Mouse (Mus musculus): ENCODE data around the gene Pidd1. TPM values are rescaled to one million over a fixed set of nuclear protein-coding genes. Genes with fewer than 3 reads are reported as not detected.
A peak's percentile ranks its signal among the peaks of the same experiment; 100 is the strongest.

Gene Pidd1
- polyA plus RNA-seq, 1 experiment from 2014 or later: 14.1 TPM

DNA sequence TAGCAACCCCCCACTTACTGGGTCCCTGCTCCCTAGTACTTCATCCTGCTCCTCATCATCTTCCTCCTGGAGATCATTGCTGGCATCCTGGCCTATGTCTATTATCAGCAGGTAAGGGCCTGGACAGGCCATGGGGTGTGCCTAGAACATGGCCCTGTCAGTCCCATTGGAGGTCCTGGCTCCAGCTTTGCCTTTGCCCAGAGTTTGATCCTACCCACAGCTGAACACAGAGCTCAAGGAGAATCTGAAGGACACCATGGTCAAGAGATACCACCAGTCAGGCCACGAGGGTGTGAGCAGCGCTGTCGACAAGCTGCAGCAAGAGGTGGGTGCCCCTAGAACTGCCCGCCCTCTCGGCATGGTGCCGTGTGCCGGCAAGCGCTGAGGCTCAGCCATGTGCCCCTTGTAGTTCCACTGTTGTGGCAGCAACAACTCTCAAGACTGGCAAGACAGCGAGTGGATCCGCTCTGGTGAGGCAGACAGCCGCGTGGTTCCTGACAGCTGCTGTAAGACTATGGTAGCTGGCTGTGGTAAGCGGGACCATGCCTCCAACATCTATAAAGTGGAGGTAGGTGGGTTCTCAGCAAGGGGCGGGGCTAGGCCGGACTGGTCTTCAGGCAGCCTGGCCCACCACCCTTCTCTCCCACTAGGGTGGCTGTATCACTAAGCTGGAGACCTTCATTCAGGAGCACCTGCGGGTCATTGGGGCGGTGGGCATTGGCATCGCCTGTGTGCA is 26.2 kb upstream of the Pidd1 start:
- 91% methylated on average over 18 of the region's 18 CpGs for WGBS
- ATAC-seq (ENCODE audit: low FRiP score, low TSS enrichment): no peak
- Histone ChIP-seq H3K9me3 (ENCODE audit: control insufficient read depth, low read length) (no peaks in the 10 kb centered on the region), H3K4me2 (replicated peaks; ENCODE audit: low read depth, low read length) (peak overlapping the region; percentile 52), H3K27ac (ENCODE audit: low read depth, low read length) (peak overlapping the region; percentile 87; the same call in 1 of the 2 replicates), H3K4me1 (ENCODE audit: control insufficient read depth, insufficient read depth, low read length) (peaks cover 43% of the 10 kb centered on the region), H3K36me3 (ENCODE audit: control insufficient read depth, insufficient read depth, low read length) (peaks cover 36% of the 10 kb centered on the region), H3K27me3 (ENCODE audit: control insufficient read depth, insufficient read depth, low read length) (peaks cover 8% of the 10 kb centered on the region; the same call in 1 of the 2 replicates), H3K4me3 (ENCODE audit: low read length) (peak overlapping the region; percentile 57; the same call in 1 of the 2 replicates), H3K9ac (ENCODE audit: low read depth, low read length) (no peak overlapping the region; the same call in 1 of the 2 replicates)

DNA sequence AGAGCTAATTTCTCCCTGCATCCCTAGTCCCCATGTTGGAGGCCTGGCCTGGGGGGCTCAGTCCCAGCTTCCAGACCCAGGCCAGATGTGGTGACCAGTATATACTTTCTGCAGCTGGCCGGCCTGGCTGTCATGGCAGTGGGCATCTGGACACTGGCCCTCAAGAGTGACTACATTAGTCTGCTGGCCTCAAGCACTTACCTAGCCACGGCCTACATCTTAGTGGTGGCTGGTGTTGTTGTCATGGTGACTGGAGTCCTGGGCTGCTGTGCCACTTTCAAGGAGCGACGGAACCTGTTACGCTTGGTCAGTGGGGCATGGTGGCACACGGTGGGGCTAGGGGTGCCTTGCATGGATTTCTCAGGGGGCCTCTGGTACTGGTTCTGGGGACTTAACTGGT is 25.5 kb upstream of the Pidd1 start:
- peaks cover 36% of the 10 kb centered on the region for H3K36me3 ChIP-seq (ENCODE audit: control insufficient read depth, insufficient read depth, low read length)
- no peaks in the 10 kb centered on the region for H3K9me3 ChIP-seq (ENCODE audit: control insufficient read depth, low read length)
- WGBS: 54% methylated on average over 6 of the region's 6 CpGs
- H3K4me3 ChIP-seq (ENCODE audit: low read length): peak overlapping the region; percentile 57; the same call in 1 of the 2 replicates
- peak overlapping the region; percentile 52 for H3K4me2 ChIP-seq (replicated peaks; ENCODE audit: low read depth, low read length)
- H3K27ac ChIP-seq (ENCODE audit: low read depth, low read length): peak overlapping the region; percentile 87
- ATAC-seq (ENCODE audit: low FRiP score, low TSS enrichment): no peak
- H3K27me3 ChIP-seq (ENCODE audit: control insufficient read depth, insufficient read depth, low read length): peaks cover 14% of the 10 kb centered on the region
- H3K4me1 ChIP-seq (ENCODE audit: control insufficient read depth, insufficient read depth, low read length): peaks cover 49% of the 10 kb centered on the region
- H3K9ac ChIP-seq (ENCODE audit: low read depth, low read length): peak overlapping the region; percentile 71; the same call in 1 of the 2 replicates

DNA sequence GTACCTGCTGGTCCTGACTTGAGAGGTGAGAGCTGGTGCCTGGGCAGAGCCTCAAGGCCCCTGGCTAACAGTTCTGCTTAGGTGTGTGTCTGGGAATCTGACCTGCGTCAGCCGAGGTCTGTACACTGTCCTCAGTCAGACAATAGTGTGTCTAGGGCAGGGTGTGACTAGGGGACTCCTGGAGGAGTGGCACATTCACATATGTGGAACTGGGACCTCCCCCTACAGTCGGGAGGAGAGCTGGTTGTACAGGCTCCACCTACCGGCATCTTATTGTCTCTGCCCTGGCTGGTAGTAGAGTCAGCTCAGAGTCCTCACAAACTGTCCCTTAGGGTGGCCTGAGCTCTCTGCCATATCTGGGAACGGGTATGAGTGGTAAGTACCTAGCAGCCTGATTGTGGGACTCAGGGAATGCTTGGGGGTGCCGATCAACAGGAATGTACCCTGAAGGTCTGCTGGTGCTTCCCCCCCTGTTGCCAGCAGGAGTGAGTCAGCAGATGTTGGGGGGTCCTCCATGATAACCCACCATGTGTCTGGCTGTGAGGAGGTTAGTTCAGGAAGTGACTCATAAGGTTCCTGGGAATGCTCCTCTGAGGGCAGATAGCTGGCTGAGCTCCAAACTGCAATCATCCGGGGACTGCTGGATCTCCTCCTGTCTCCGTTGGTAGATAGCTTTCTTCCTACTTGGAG is 24.8 kb upstream of the Pidd1 start:
- H3K36me3 ChIP-seq (ENCODE audit: control insufficient read depth, insufficient read depth, low read length): peaks cover 36% of the 10 kb centered on the region
- peak overlapping the region; percentile 71 for H3K9ac ChIP-seq (ENCODE audit: low read depth, low read length)
- H3K4me3 ChIP-seq (ENCODE audit: low read length): peak overlapping the region; percentile 57
- peak; percentile 75 for ATAC-seq (ENCODE audit: low FRiP score, low TSS enrichment)
- WGBS: 13% methylated on average over 8 of the region's 8 CpGs
- H3K4me2 ChIP-seq (replicated peaks; ENCODE audit: low read depth, low read length): peak overlapping the region; percentile 52
- H3K27me3 ChIP-seq (ENCODE audit: control insufficient read depth, insufficient read depth, low read length): peaks cover 20% of the 10 kb centered on the region
- peak overlapping the region; percentile 87 for H3K27ac ChIP-seq (ENCODE audit: low read depth, low read length)
- peaks cover 44% of the 10 kb centered on the region for H3K4me1 ChIP-seq (ENCODE audit: control insufficient read depth, insufficient read depth, low read length)
- H3K9me3 ChIP-seq (ENCODE audit: control insufficient read depth, low read length): no peaks in the 10 kb centered on the region

DNA sequence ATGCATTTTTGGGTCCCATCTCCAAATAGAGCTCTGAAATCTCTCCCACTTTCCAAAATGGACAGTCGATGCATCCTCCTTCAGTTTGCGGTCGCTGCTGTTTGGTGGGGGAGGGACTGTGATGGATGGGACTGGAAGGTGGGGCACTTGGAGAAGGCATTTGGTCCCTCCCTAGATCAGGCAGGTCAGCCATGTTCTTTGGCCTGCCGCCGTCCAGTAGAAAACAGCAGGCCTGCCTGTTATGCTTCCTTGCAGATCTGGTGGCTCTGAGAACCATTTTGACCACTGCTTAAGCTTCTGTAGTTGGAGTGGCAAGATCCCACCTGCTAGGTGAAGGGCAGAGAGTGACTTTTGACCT is 24.3 kb upstream of the Pidd1 start:
- Histone ChIP-seq H3K4me2 (replicated peaks; ENCODE audit: low read depth, low read length) (peak overlapping the region; percentile 52), H3K9ac (ENCODE audit: low read depth, low read length) (peak overlapping the region; percentile 71)
- peak; percentile 13; the same call in 1 of the 2 replicates for ATAC-seq (ENCODE audit: low FRiP score, low TSS enrichment)

DNA sequence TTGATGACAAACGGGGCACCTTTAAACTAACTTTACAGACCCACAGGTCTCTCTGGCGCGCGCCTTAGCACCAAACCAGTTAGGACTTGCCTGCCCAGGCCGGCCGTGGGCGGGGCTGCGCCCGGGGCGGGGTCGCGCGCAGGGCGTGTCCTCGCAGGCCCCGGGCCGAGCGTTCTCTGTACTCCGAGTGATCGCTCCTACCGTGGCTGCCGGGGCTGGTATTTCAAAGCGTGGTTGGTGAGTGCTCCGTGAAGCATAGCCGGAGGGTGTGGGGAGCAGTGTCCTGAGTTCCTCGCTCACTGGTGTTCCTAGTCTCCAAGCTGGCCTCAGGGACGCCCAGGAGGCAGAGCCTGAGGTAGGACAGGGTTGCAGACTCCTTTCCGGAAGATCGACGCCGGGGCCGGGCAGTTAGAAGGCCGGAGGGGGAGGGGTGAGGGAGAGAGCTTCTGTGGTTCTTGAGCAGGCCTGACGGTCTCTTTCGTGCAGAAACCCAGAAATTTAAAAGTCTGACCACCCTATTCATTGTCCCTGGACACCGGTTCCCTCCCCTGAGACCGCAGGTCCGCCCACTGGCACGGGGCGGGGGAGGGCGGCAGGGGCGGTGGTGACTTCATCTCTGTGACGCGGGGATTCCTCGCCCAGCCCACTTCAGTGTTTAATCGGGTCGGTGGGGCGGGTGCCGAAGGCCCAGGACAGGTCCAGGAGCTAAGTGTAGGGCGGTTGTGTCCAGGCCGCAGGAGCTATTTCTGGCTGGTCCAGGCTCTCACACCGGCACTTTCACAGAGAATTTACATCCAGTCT is 23.6 kb upstream of the Pidd1 start, which contains the start of gene Cd151:
Gene Cd151 (plus strand): TSS at position 163 of the 801 bp plus-strand sequence.
- under 1% methylated on average over 52 of the region's 52 CpGs for WGBS
- Histone ChIP-seq H3K4me1 (ENCODE audit: control insufficient read depth, insufficient read depth, low read length) (peaks cover 39% of the 10 kb centered on the region), H3K4me3 (ENCODE audit: low read length) (peak within 1 kb of the TSS; percentile 57), H3K9me3 (ENCODE audit: control insufficient read depth, low read length) (no peaks in the 10 kb centered on the region), H3K27ac (ENCODE audit: low read depth, low read length) (peak within 1 kb of the TSS; percentile 87), H3K9ac (ENCODE audit: low read depth, low read length) (peak within 1 kb of the TSS; percentile 71), H3K4me2 (replicated peaks; ENCODE audit: low read depth, low read length) (peak within 1 kb of the TSS; percentile 52), H3K36me3 (ENCODE audit: control insufficient read depth, insufficient read depth, low read length) (peaks cover 31% of the 10 kb centered on the region), H3K27me3 (ENCODE audit: control insufficient read depth, insufficient read depth, low read length) (peaks cover 32% of the 10 kb centered on the region)
- ATAC-seq (ENCODE audit: low FRiP score, low TSS enrichment): peak; percentile 81

More for the DNA sequence above, 24.3 kb upstream of the Pidd1 start:
- Histone ChIP-seq H3K9me3 (ENCODE audit: control insufficient read depth, low read length) (no peaks in the 10 kb centered on the region), H3K4me3 (ENCODE audit: low read length) (peak overlapping the region; percentile 57), H3K27me3 (ENCODE audit: control insufficient read depth, insufficient read depth, low read length) (peaks cover 26% of the 10 kb centered on the region), H3K36me3 (ENCODE audit: control insufficient read depth, insufficient read depth, low read length) (peaks cover 36% of the 10 kb centered on the region), H3K4me1 (ENCODE audit: control insufficient read depth, insufficient read depth, low read length) (peaks cover 39% of the 10 kb centered on the region), H3K27ac (ENCODE audit: low read depth, low read length) (peak overlapping the region; percentile 87)
- 8% methylated on average over 5 of the region's 5 CpGs for WGBS

DNA sequence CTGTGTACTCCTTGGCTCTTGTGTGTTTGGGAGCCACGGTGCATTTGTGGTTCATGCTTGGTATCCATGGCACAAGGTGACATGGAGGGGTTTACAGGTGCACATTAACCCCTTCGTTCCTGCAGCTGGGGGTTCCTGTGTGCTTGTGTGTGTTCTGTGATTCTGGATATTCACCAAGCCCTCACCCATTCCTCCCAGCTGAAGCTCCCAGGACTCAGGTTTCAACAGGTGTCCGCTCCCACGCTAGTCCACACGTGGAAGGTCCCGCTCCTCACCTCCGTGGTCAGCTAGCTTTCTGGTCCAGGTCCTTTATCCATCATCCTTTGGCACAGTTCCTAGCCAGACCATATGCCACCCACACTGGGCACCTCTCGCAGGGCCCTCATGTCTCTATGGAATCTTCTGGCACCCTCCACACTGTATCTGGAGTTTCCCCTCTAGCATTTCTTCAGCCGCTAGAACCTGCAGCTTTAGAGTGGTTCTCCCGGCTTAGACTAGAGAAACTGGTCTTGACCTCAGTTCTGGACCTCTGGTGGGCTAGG is 22.9 kb upstream of the Pidd1 start:
- WGBS: 56% methylated on average over 10 of the region's 10 CpGs
- no peak for ATAC-seq (ENCODE audit: low FRiP score, low TSS enrichment)
- Histone ChIP-seq H3K4me3 (ENCODE audit: low read length) (peak overlapping the region; percentile 57), H3K4me1 (ENCODE audit: control insufficient read depth, insufficient read depth, low read length) (peaks cover 46% of the 10 kb centered on the region), H3K9ac (ENCODE audit: low read depth, low read length) (peak overlapping the region; percentile 71), H3K36me3 (ENCODE audit: control insufficient read depth, insufficient read depth, low read length) (peaks cover 24% of the 10 kb centered on the region), H3K27me3 (ENCODE audit: control insufficient read depth, insufficient read depth, low read length) (peaks cover 39% of the 10 kb centered on the region), H3K9me3 (ENCODE audit: control insufficient read depth, low read length) (no peaks in the 10 kb centered on the region), H3K4me2 (replicated peaks; ENCODE audit: low read depth, low read length) (peak overlapping the region; percentile 52), H3K27ac (ENCODE audit: low read depth, low read length) (peak overlapping the region; percentile 87)

DNA sequence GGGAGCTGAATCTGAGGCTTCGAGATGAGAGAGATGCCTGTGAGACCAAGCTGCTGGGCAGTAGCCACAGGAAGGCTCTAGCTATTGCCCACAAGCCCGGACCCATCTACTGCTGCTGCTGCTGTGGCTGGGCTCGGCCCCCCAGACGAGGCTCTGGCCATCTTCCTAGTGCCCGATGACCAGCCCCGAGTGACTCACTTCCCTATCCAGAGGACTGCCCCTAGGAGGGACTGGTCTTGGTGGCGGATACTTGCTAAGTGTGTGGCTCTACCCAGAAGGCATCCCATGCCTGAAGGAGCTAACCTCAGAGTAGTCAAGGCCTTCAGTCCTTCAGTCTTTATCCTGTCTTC is 22.2 kb upstream of the Pidd1 start:
- peaks cover 52% of the 10 kb centered on the region for H3K4me1 ChIP-seq (ENCODE audit: control insufficient read depth, insufficient read depth, low read length)
- H3K4me3 ChIP-seq (ENCODE audit: low read length): no peak overlapping the region
- H3K36me3 ChIP-seq (ENCODE audit: control insufficient read depth, insufficient read depth, low read length): peaks cover 18% of the 10 kb centered on the region
- 71% methylated on average over 7 of the region's 7 CpGs for WGBS
- H3K4me2 ChIP-seq (replicated peaks; ENCODE audit: low read depth, low read length): no peak overlapping the region
- no peak for ATAC-seq (ENCODE audit: low FRiP score, low TSS enrichment)
- peaks cover 44% of the 10 kb centered on the region for H3K27me3 ChIP-seq (ENCODE audit: control insufficient read depth, insufficient read depth, low read length)
- 0 out of 2 replicates have a peak overlapping the region, but pooled peaks have one; percentile 12 for H3K9ac ChIP-seq (ENCODE audit: low read depth, low read length)
- no peak overlapping the region for H3K27ac ChIP-seq (ENCODE audit: low read depth, low read length)
- no peaks in the 10 kb centered on the region for H3K9me3 ChIP-seq (ENCODE audit: control insufficient read depth, low read length)

DNA sequence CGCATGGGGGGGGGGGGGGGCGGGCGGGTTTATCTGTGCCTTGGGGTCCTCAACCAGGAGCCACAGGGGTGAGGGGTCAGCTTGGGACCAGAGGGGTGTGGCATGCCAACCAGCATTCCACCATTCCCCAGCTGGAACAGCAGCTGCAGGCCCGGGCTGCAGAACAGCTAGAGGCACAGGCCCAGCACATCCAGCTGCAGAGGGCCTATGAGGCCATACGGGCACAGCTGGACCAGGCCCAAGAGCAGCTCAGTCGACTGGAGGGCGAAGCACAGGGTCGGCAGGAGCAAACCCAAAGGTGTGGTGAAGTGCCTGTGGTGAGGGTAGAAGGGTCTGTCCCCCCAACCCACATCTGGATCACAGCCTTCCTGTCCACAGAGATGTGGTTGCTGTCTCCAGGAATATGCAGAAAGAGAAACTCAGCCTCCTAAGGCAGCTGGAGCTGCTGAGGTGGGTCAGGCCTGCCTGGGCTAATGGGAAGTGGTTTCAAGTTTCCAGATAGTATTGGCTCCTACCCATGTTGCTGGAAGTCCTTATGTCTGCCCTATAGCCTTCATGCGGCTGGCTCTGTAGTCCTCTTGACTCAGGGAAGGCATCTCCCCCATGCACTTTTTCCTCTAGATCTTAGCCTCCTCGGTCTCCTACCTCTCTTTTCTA is 21.7 kb upstream of the Pidd1 start:
- peaks cover 13% of the 10 kb centered on the region for H3K36me3 ChIP-seq (ENCODE audit: control insufficient read depth, insufficient read depth, low read length)
- peaks cover 52% of the 10 kb centered on the region for H3K4me1 ChIP-seq (ENCODE audit: control insufficient read depth, insufficient read depth, low read length)
- H3K9me3 ChIP-seq (ENCODE audit: control insufficient read depth, low read length): no peaks in the 10 kb centered on the region
- peaks cover 49% of the 10 kb centered on the region for H3K27me3 ChIP-seq (ENCODE audit: control insufficient read depth, insufficient read depth, low read length)
- H3K9ac ChIP-seq (ENCODE audit: low read depth, low read length): 0 out of 2 replicates have a peak overlapping the region, but pooled peaks have one; percentile 12
- peak overlapping the region; percentile 42 for H3K4me2 ChIP-seq (replicated peaks; ENCODE audit: low read depth, low read length)
- H3K4me3 ChIP-seq (ENCODE audit: low read length): 0 out of 2 replicates have a peak overlapping the region, but pooled peaks have one; percentile 18
- H3K27ac ChIP-seq (ENCODE audit: low read depth, low read length): no peak overlapping the region
- 37% methylated on average over 10 of the region's 10 CpGs for WGBS
- no peak for ATAC-seq (ENCODE audit: low FRiP score, low TSS enrichment)

Measured in kidney, embryonic 14.5 days (tissue).